ENCODE assay signal across 8 mouse cellular contexts in the genomic region with DNA sequence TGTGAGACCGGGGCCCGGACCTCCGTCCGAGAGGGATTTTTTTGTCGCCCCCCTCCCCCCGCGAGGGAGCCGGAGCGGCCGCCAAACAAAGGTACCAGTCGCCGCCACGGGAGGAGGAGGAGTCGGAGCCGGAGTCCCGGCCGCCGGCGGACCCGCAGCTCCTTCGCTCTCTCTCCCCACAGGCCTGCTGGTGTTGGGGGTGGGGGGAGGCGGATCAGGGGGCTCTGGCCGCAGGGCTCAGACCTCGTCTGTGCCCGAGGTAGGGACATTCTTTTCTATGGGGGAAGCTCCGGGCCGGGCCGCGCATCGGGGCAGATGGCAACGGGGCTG. TPM values are rescaled to one million over a fixed set of nuclear protein-coding genes. Genes with fewer than 3 reads are reported as not detected.
DNase-seq lines count a peak whose midpoint lies in the region; ATAC-seq and TF ChIP-seq lines count a peak whose summit lies in the region.

No protein-coding gene starts in this region.

- ATAC-seq in heart, embryonic 16.5 days (replicated peaks; ENCODE audit: extremely low read depth, insufficient read depth, low FRiP score), result peak; percentile 24
- ATAC-seq in Patski, result peak; percentile 32

- peak overlapping the region; percentile 96 for H3K9ac ChIP-seq in heart, embryonic 16.5 days (ENCODE audit: low read length)

- peak overlapping the region; percentile 76 for H3K4me2 ChIP-seq in heart, embryonic 16.5 days (ENCODE audit: low read depth, low read length)

- intact Hi-C loops in heart, postnatal 10 days (cut with DNase I), result loop anchor here (1.0 to 10.0 kb wide), 2 partner anchors 25 to 111 kb away; a partner anchor contains a TSS

- in situ Hi-C loops in Patski (cut with MboI; ENCODE audit: low pct_unique_long_range_greater_than_20kb), result loop anchor here (25.0 kb wide), 1 partner anchor 548 kb away; a partner anchor contains a TSS

- H3K27me3 ChIP-seq in heart, embryonic 16.5 days (ENCODE audit: control insufficient read depth, insufficient read depth, low read length), result no peaks in the 10 kb centered on the region
- H3K27me3 ChIP-seq in Patski, result no peaks in the 10 kb centered on the region
- no peaks in the 10 kb centered on the region for H3K27me3 ChIP-seq in hindbrain, embryonic 10.5 days (ENCODE audit: insufficient read depth, poor library complexity, severe bottlenecking)
- H3K27me3 ChIP-seq in midbrain, embryonic 10.5 days (ENCODE audit: low read depth, poor library complexity, severe bottlenecking), result no peaks in the 10 kb centered on the region

- H3K4me3 ChIP-seq in heart, embryonic 16.5 days (ENCODE audit: low read length), result peak overlapping the region; percentile 92
- H3K4me3 ChIP-seq in hindbrain, embryonic 10.5 days, result peak overlapping the region; percentile 99
- peak overlapping the region; percentile 98 for H3K4me3 ChIP-seq in midbrain, embryonic 10.5 days

- under 1% methylated on average over 27 of the region's 31 CpGs for WGBS in heart, embryonic 16.5 days
- under 1% methylated on average over 28 of the region's 31 CpGs for WGBS in hindbrain, embryonic 10.5 days
- 0% methylated on average over 23 of the region's 31 CpGs for WGBS in midbrain, embryonic 10.5 days

- peaks cover under 1% of the 10 kb centered on the region; the same call in 1 of the 2 replicates for H3K36me3 ChIP-seq in heart, embryonic 16.5 days (ENCODE audit: control insufficient read depth, insufficient read depth)
- peaks cover 28% of the 10 kb centered on the region for H3K36me3 ChIP-seq in hindbrain, embryonic 10.5 days
- peaks cover 41% of the 10 kb centered on the region for H3K36me3 ChIP-seq in midbrain, embryonic 10.5 days

- POLR2A ChIA-PET in Patski (lab: Charles Lee), result interaction anchor here (3.7 kb wide), 1 partner anchor 24 kb away, joined by 15 read pairs; a partner anchor contains a TSS

- no peak for TF ChIP-seq CTCF in Patski (IDR thresholded peaks at IDR 0.05)

- peaks cover 16% of the 10 kb centered on the region for H3K4me1 ChIP-seq in heart, embryonic 16.5 days (ENCODE audit: control insufficient read depth, insufficient read depth, low read length)
- H3K4me1 ChIP-seq in hindbrain, embryonic 10.5 days (replicated peaks), result peaks cover 26% of the 10 kb centered on the region
- peaks cover 28% of the 10 kb centered on the region for H3K4me1 ChIP-seq in midbrain, embryonic 10.5 days

- DNase-seq in heart, postnatal 10 days, result no peak
- no peak for DNase-seq in Patski (ENCODE audit: low read depth, low spot score)
- DNase-seq in hindbrain, embryonic 10.5 days (ENCODE audit: low spot score), result no peak
- no peak for DNase-seq in midbrain, embryonic 10.5 days (ENCODE audit: low spot score)
- DNase-seq in adrenal gland, adult (ENCODE audit: inconsistent age in 2 of 2, low spot score in 1 of 2), result no peak
- no peak for DNase-seq in layer of hippocampus, adult 11-12 months (ENCODE audit: low spot score)
- no peak for DNase-seq in layer of hippocampus, postnatal 14 days (ENCODE audit: low spot score in 2 of 2)

- CTCF ChIA-PET in Patski (lab: Charles Lee), result no interaction called here

- no peaks in the 10 kb centered on the region for H3K9me3 ChIP-seq in heart, embryonic 16.5 days (replicated peaks; ENCODE audit: control insufficient read depth, low read length)
- H3K9me3 ChIP-seq in hindbrain, embryonic 10.5 days, result no peaks in the 10 kb centered on the region
- no peaks in the 10 kb centered on the region for H3K9me3 ChIP-seq in midbrain, embryonic 10.5 days (replicated peaks)

- H3K27ac ChIP-seq in heart, embryonic 16.5 days (ENCODE audit: low read length), result peak overlapping the region; percentile 97
- H3K27ac ChIP-seq in hindbrain, embryonic 10.5 days, result peak overlapping the region; percentile 98
- H3K27ac ChIP-seq in midbrain, embryonic 10.5 days (replicated peaks), result peak overlapping the region; percentile 98

RNA-seq across cellular contexts. Expression of a gene that starts 0.6 kb away (rescaled TPM):
- 38.0 and 43.8 TPM in 2 replicates for polyA plus RNA-seq in heart, embryonic 16.5 days (2015; fragmentation: Nextera tagmentation; extraction: Ambion mirVana)
- 10 to 100 TPM; 31.8 to 35.8 TPM for total RNA-seq in heart, postnatal 10 days (2021)
- 34.1 TPM for polyA plus RNA-seq in Patski (2021)
- 57.2 and 65.2 TPM in 2 replicates for polyA plus RNA-seq in hindbrain, embryonic 10.5 days (2016; fragmentation: Nextera tagmentation; extraction: Ambion mirVana)
- 58.7 and 67.4 TPM in 2 replicates for polyA plus RNA-seq in midbrain, embryonic 10.5 days (2016; fragmentation: Nextera tagmentation; extraction: Ambion mirVana)
- total RNA-seq in layer of hippocampus, postnatal 14 days (2021), result 10 to 100 TPM; 48.1 to 53.5 TPM

RNA-seq across cellular contexts. Expression of a gene that starts 0.9 kb away (rescaled TPM):
- 39.5 and 46.7 TPM in 2 replicates for polyA plus RNA-seq in heart, embryonic 16.5 days (2015; fragmentation: Nextera tagmentation; extraction: Ambion mirVana)
- 10 to 100 TPM; 28.0 to 29.1 TPM for total RNA-seq in heart, postnatal 10 days (2021)
- 31.1 TPM for polyA plus RNA-seq in Patski (2021)
- 55.0 and 66.6 TPM in 2 replicates for polyA plus RNA-seq in hindbrain, embryonic 10.5 days (2016; fragmentation: Nextera tagmentation; extraction: Ambion mirVana)
- 63.3 and 77.4 TPM in 2 replicates for polyA plus RNA-seq in midbrain, embryonic 10.5 days (2016; fragmentation: Nextera tagmentation; extraction: Ambion mirVana)
- 10 to 100 TPM; 45.7 to 46.0 TPM for total RNA-seq in layer of hippocampus, postnatal 14 days (2021)

RNA-seq across cellular contexts. Expression of a gene that starts 24.5 kb away (rescaled TPM):
- 35.4 and 39.4 TPM in 2 replicates for polyA plus RNA-seq in heart, embryonic 16.5 days (2015; fragmentation: Nextera tagmentation; extraction: Ambion mirVana)
- total RNA-seq in heart, postnatal 10 days (2021), result 10 to 100 TPM; 25.8 to 26.7 TPM
- polyA plus RNA-seq in Patski (2021), result 45.0 TPM
- 49.3 and 60.3 TPM in 2 replicates for polyA plus RNA-seq in hindbrain, embryonic 10.5 days (2016; fragmentation: Nextera tagmentation; extraction: Ambion mirVana)
- polyA plus RNA-seq in midbrain, embryonic 10.5 days (2016; fragmentation: Nextera tagmentation; extraction: Ambion mirVana), result 50.9 and 65.6 TPM in 2 replicates
- 10 to 100 TPM; 64.0 to 76.4 TPM for total RNA-seq in layer of hippocampus, postnatal 14 days (2021)
